Mouse (Mus musculus) hematopoietic stem cell, adult 5-6 weeks (primary cell): ENCODE data around the gene Zfp969. TPM values are rescaled to one million over a fixed set of nuclear protein-coding genes. Genes with fewer than 3 reads are reported as not detected.
"Not testable (repeated sequence)": the region's sequence is repeated elsewhere in the genome, so short reads cannot be mapped to it uniquely, and the experiment has no call there.

Experiments used
- ATAC-seq, 2 experiments: fragments of 125-278 bp in 1 of 2; replicated peaks in 1 of 2; 2 replicates each; pipeline ENCODE4 v1.8.0; 2016 to 2017; ENCODE audit warnings: inconsistent platforms in 2 of 2, mild to moderate bottlenecking in 2 of 2, moderate number of reproducible peaks in 2 of 2, low read depth in 1 of 2, moderate TSS enrichment in 1 of 2; ENCODE audit not compliant: low FRiP score in 2 of 2, poor library complexity in 2 of 2, severe bottlenecking in 2 of 2, insufficient read depth in 1 of 2, low TSS enrichment in 1 of 2
- total RNA-seq: library from RNA; stranded (forward); fragments of 172-1452, 232-1000 nt; gene quantifications from 2 replicates; pipeline ENCODE4 v1.2.3, GENCODE M21; 2017

Gene Zfp969
- total RNA-seq: 19.0 TPM in 1 of 2 replicates, not detected in the other

DNA sequence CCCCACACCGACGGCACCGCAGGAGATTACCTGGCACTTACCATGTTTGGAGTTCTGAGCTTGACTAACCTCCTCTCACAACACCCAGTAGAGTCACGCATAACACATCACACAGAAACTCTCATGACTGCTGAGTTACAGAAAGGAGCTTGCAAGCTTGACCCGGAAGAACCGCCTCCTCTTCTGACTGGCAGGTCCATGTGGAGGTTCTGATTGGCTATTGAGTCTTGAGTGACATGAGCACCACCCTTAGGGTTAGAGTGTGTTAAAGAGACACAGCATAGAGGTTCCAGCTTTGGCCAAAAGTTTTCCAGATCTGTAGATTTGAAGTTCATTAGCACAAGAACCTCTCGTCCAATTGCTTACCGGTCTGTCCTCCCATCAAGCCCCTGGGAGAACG lies at the start of gene Zfp969:
Zfp969 (minus strand) TSS at position 101 of the 400 bp plus-strand sequence.
- not testable (repeated sequence) for ATAC-seq

- not testable (repeated sequence) for ATAC-seq
These were observed 37.8 kb upstream of the Zfp969 start, which contains the start of gene Gm2007 for GRCm38 (mm10) chr2:175741237-175741636. TSS of gene Gm2007 (plus strand) at chr2:175741537.

DNA sequence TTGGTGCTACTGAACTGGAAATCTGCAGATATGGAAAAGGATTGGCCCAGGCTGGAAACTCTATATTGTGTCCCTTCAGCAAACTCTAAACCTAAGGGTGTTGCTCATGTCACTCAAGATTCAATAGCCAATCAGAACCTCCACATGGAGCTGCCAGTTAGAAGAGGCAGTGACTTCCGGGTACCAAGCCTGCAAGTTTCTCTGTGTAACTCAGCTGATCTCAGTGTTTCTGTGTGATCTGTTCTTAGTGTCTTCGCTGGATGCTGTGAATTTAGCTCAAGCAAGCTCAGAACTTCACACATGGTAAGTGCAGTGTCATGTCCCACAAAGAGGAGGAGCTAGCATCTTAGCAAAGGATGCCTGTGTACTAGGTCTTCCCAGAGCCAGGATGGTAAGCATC lies 59.8 kb downstream of the Zfp969 start, which contains the start of gene Gm11007:
Gm11007 (plus strand) TSS at position 301 of the 400 bp plus-strand sequence.
- ATAC-seq: not testable (repeated sequence)

Other genes with a start within 250 kb of the Zfp969 start
- gene Zfp965, start 233.7 kb downstream of the Zfp969 start, total RNA-seq: 11.7 and 15.2 TPM in 2 replicates
- 29.9 TPM in 1 of 2 replicates, not detected in the other for gene Gm11007, start 59.7 kb downstream of the Zfp969 start, total RNA-seq
- 29.9 TPM in 1 of 2 replicates, not detected in the other for gene Gm2007, start 37.9 kb upstream of the Zfp969 start, total RNA-seq
- gene Gm14288, start 97.4 kb upstream of the Zfp969 start, total RNA-seq: 8.7 and 14.2 TPM in 2 replicates
- gene Gm6710, start 165.6 kb upstream of the Zfp969 start, total RNA-seq: 6.0 and 8.1 TPM in 2 replicates
- 22.6 and 25.2 TPM in 2 replicates for gene Zfp966, start 227.5 kb upstream of the Zfp969 start, total RNA-seq